Mouse (Mus musculus) macrophage (primary cell): ENCODE data around the gene Sh3rf1. TPM values are rescaled to one million over a fixed set of nuclear protein-coding genes. Genes with fewer than 3 reads are reported as not detected.
"Not testable (repeated sequence)": the region's sequence is repeated elsewhere in the genome, so short reads cannot be mapped to it uniquely, and the experiment has no call there.

Source experiments
- H3K27ac ChIP-seq: fragments of 350-480 bp; formaldehyde crosslinking; 2 replicates; pipeline ENCODE4 v1.9.0; 2021
- H3K36me3 ChIP-seq: fragments of 350-480 bp; formaldehyde crosslinking; 2 replicates; pipeline ENCODE4 v1.9.0; 2021; ENCODE audit errors: inconsistent target
- H3K4me3 ChIP-seq: fragments of 350-480 bp; formaldehyde crosslinking; 2 replicates; pipeline ENCODE4 v1.9.0; 2021; ENCODE audit errors: inconsistent target
- H3K79me2 ChIP-seq: fragments of 350-480 bp; formaldehyde crosslinking; 2 replicates; pipeline ENCODE4 v1.9.0; 2021; ENCODE audit errors: inconsistent target
- WGBS: methylation state at CpG from one replicate; pipeline ENCODE4 v1.1.7; 2026; ENCODE audit warnings: inconsistent platforms; ENCODE audit not compliant: missing documents; 5-methylcytosine and 5-hydroxymethylcytosine counted together
- polyA plus RNA-seq: library from polyadenylated mRNA; stranded (reverse); fragments of 250-400 nt; gene quantifications from 3 replicates; pipeline ENCODE4 v1.2.4, GENCODE M21; 2018; ENCODE audit warnings: inconsistent platforms

Sh3rf1 gene
- polyA plus RNA-seq, 1 experiment from 2014 or later = 1.5 TPM

- Histone ChIP-seq H3K27ac (no peak overlapping the region), H3K4me3 (no peak overlapping the region), H3K36me3 (no peaks in the 10 kb centered on the region), H3K79me2 (no peaks in the 10 kb centered on the region)
- 98% methylated on average over 18 of the region's 18 CpGs for WGBS
Observed at GRCm38 (mm10) chr8:61390307-61391057, 166.8 kb downstream of the Sh3rf1 start.

- H3K79me2 ChIP-seq = no peaks in the 10 kb centered on the region
- H3K36me3 ChIP-seq = no peaks in the 10 kb centered on the region
- 95% methylated on average over 13 of the region's 13 CpGs for WGBS
Observed at GRCm38 (mm10) chr8:61391058-61391434, 167.4 kb downstream of the Sh3rf1 start.

GRCm38 (mm10) chr8:61397139-61397538 lies 173.5 kb downstream of the Sh3rf1 start:
- H3K27ac ChIP-seq = no peak overlapping the region
- no peaks in the 10 kb centered on the region for H3K36me3 ChIP-seq
- WGBS = 67% methylated on average over 2 of the region's 2 CpGs
- H3K79me2 ChIP-seq = no peaks in the 10 kb centered on the region
- H3K4me3 ChIP-seq = no peak overlapping the region

More at GRCm38 (mm10) chr8:61391058-61391434, 167.4 kb downstream of the Sh3rf1 start:
- H3K27ac ChIP-seq = no peak overlapping the region
- H3K4me3 ChIP-seq = no peak overlapping the region

- H3K36me3 ChIP-seq = no peaks in the 10 kb centered on the region
- H3K4me3 ChIP-seq = no peak overlapping the region
- H3K79me2 ChIP-seq = no peaks in the 10 kb centered on the region
- WGBS = 83% methylated on average over 7 of the region's 7 CpGs
- no peak overlapping the region for H3K27ac ChIP-seq
Observed at GRCm38 (mm10) chr8:61397755-61398154, 174.1 kb downstream of the Sh3rf1 start.

- Histone ChIP-seq H3K36me3 (no peaks in the 10 kb centered on the region), H3K4me3 (no peak overlapping the region), H3K79me2 (no peaks in the 10 kb centered on the region), H3K27ac (no peak overlapping the region)
- 94% methylated on average over 7 of the region's 7 CpGs for WGBS
Observed at GRCm38 (mm10) chr8:61402861-61403260, 179.2 kb downstream of the Sh3rf1 start.

GRCm38 (mm10) chr8:61403266-61404177 lies 179.8 kb downstream of the Sh3rf1 start:
- H3K4me3 ChIP-seq = no peak overlapping the region
- 58% methylated on average over 4 of the region's 6 CpGs for WGBS
- no peaks in the 10 kb centered on the region for H3K79me2 ChIP-seq
- no peaks in the 10 kb centered on the region for H3K36me3 ChIP-seq
- no peak overlapping the region for H3K27ac ChIP-seq

- Histone ChIP-seq H3K79me2 (no peaks in the 10 kb centered on the region), H3K27ac (no peak overlapping the region), H3K4me3 (no peak overlapping the region), H3K36me3 (no peaks in the 10 kb centered on the region)
- WGBS = 88% methylated on average over 3 of the region's 3 CpGs
Observed at GRCm38 (mm10) chr8:61404178-61404560, 180.5 kb downstream of the Sh3rf1 start.

GRCm38 (mm10) chr8:61409081-61409480 lies 185.4 kb downstream of the Sh3rf1 start:
- 96% methylated on average over 2 of the region's 4 CpGs for WGBS
- no peaks in the 10 kb centered on the region for H3K36me3 ChIP-seq

GRCm38 (mm10) chr8:61409712-61410111 lies 186.0 kb downstream of the Sh3rf1 start:
- WGBS = 80% methylated on average over 3 of the region's 5 CpGs
- not testable (repeated sequence) for H3K36me3 ChIP-seq, H3K4me3 ChIP-seq, H3K79me2 ChIP-seq, H3K27ac ChIP-seq

More at GRCm38 (mm10) chr8:61409081-61409480, 185.4 kb downstream of the Sh3rf1 start:
- Histone ChIP-seq H3K4me3 (no peak overlapping the region), H3K27ac (no peak overlapping the region), H3K79me2 (no peaks in the 10 kb centered on the region)

GRCm38 (mm10) chr8:61419521-61419920 lies 195.8 kb downstream of the Sh3rf1 start:
- Histone ChIP-seq H3K4me3 (no peak overlapping the region), H3K36me3 (no peaks in the 10 kb centered on the region), H3K79me2 (no peaks in the 10 kb centered on the region), H3K27ac (no peak overlapping the region)
- WGBS = 100% methylated on average over 3 of the region's 3 CpGs

GRCm38 (mm10) chr8:61420166-61420565 lies 196.5 kb downstream of the Sh3rf1 start:
- WGBS = 70% methylated on average over 5 of the region's 6 CpGs
- Histone ChIP-seq H3K79me2 (no peaks in the 10 kb centered on the region), H3K4me3 (no peak overlapping the region), H3K36me3 (no peaks in the 10 kb centered on the region), H3K27ac (no peak overlapping the region)

GRCm38 (mm10) chr8:61421606-61422005 lies 197.9 kb downstream of the Sh3rf1 start:
- Histone ChIP-seq H3K27ac (no peak overlapping the region), H3K79me2 (no peaks in the 10 kb centered on the region), H3K4me3 (no peak overlapping the region), H3K36me3 (no peaks in the 10 kb centered on the region)
- WGBS = 87% methylated on average over 11 of the region's 11 CpGs

- H3K27ac ChIP-seq = no peak overlapping the region
- H3K4me3 ChIP-seq = no peak overlapping the region
- no peaks in the 10 kb centered on the region for H3K79me2 ChIP-seq
- H3K36me3 ChIP-seq = no peaks in the 10 kb centered on the region
Observed at GRCm38 (mm10) chr8:61425125-61425524, 201.5 kb downstream of the Sh3rf1 start.

GRCm38 (mm10) chr8:61426072-61426471 lies 202.4 kb downstream of the Sh3rf1 start:
- WGBS = 97% methylated on average over 5 of the region's 5 CpGs
- H3K36me3 ChIP-seq = no peaks in the 10 kb centered on the region
- H3K27ac ChIP-seq = no peak overlapping the region
- H3K79me2 ChIP-seq = no peaks in the 10 kb centered on the region
- no peak overlapping the region for H3K4me3 ChIP-seq

- Histone ChIP-seq H3K27ac (no peak overlapping the region), H3K36me3 (no peaks in the 10 kb centered on the region), H3K79me2 (no peaks in the 10 kb centered on the region), H3K4me3 (no peak overlapping the region)
- WGBS = 57% methylated on average over 5 of the region's 5 CpGs
Observed at GRCm38 (mm10) chr8:61426671-61427070, 203.0 kb downstream of the Sh3rf1 start.
